Mouse (Mus musculus): ENCODE measurements around the gene Tmx2.
A peak's percentile ranks its signal among the peaks of the same experiment; 100 is the strongest.
"Not testable (repeated sequence)": the region's sequence is repeated elsewhere in the genome, so short reads cannot be mapped to it uniquely, and the experiment has no call there.

Tmx2 gene

DNA sequence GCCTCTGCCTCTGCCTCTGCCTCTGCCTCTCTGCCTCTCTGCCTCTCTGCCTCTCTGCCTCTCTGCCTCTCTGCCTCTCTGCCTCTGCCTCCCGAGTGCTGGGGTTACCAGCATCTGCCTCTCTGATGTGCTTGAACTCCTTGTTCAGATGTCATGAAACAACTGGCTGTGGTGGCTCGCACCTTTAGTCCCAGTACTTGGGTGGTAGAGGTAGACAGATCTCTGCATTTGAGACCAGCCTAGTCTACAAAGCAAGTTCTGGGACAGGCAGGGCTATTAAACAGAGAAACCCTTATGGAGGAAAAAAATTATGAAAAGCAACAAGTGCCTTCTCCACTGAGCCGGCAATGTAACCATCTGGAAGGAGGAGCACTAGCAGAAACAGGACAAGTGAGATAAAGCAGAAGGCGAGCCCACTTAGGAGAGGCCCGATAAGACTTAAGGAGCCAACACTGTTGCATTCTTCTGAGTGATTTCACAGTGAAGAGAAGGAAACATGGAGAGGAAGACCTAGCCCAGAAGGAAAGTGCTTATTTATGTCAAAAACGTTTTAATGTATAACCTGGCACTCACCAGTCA lies 3.8 kb upstream of the Tmx2 start:
- no peak for DNase-seq

DNA sequence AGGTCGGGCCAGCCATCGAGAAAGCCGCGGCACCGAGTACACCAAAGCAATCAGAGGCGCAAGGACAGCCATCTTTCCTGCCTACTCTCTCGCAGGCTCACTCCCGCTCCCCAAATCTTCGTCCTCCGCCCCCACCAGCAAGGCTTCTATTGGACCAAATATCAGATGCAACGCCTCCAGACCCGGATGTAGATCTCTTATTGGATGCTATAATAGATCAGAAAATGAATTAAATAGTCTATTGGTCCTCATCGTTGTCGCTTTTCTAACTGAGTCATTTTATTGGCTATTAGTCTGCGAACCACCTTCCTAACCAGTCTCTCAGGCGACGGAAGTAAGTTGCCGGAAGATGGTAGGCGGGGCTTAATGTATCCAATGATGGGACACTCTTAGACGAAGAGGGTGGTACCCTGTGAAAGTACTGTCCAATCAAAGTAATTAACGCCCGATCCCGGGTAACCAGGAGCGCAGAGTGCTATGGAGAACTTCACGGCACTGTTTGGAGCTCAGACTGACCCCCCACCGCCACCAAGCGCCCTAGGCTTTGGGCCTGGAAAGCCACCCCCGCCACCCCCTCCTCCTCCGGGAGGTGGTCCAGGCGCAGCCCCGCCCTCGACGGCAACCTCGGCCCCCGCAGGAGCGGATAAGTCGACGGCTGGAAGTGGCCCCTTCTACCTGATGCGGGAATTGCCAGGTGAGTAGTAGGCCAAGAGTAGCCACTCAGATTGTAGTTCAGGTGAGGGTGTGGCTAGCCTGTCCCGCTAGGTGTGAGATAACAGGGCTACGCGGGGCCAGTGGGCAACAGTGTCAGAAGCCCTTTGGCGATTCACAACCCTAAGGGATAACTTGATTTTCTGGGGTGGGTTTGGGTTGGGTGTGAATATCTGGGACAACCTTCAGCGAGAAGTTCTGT lies 716 bp downstream of the Tmx2 start, which contains the start of the genes Gm28635 and Med19:
Gm28635 (minus strand) TSS at position 74 of the 913 bp plus-strand sequence.
Med19 (plus strand) TSS at position 435 of the 913 bp plus-strand sequence.
- DNase-seq = peak; percentile 75 to 79

- DNase-seq = no peak
Observed at GRCm38 (mm10) chr2:84677270-84677967, 1.5 kb downstream of the Tmx2 start.

- DNase-seq = not testable (repeated sequence)
Observed at GRCm38 (mm10) chr2:84671535-84671934, 7.4 kb downstream of the Tmx2 start.

DNA sequence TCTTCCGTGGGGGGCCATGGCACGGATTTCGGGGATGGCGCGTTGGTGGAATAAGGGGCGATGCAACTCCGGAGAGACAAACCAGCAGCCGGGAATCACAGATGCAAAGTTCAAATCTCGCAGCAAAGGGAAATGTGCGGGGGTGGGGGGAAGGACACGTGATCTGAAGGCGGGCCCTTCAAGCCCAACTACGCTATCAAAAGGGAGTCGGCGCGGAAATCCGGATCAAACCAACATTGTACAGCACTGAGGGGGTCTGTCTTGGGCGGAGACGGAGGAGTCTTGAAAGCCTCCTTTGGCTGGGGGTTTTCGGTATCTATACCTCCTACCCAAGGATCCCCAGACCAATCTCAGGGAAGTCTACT lies 8.4 kb downstream of the Tmx2 start, which contains the start of gene Selenoh:
Selenoh (minus strand) TSS at position 202 of the 365 bp plus-strand sequence.
- DNase-seq = peak; percentile 71 to 76

- no peak for DNase-seq
Observed at GRCm38 (mm10) chr2:84669828-84670568, 8.9 kb downstream of the Tmx2 start.

DNA sequence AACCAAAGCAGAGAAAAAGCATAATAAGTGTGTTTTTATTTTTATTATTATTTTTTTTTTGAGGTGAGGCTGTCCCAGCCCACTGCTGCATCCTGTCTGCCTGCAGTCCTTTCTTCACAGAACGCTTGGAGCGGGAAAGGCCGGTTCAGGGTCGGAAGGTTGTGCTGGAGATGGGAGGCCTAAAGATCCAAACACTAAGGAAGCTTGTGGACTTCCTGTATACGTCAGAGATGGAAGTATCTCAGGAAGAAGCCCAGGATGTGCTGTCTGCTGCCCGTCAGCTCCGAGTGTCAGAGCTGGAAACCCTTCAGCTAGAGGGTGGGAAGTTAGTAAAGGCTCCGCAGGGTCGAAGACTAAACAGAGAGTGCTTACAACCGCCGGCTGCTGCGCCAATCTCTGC lies 12.9 kb downstream of the Tmx2 start:
- no peak for DNase-seq

GRCm38 (mm10) chr2:84662866-84663265 lies 16.1 kb downstream of the Tmx2 start:
- peak in 1 of 2 experiments; percentile 59 for DNase-seq

DNA sequence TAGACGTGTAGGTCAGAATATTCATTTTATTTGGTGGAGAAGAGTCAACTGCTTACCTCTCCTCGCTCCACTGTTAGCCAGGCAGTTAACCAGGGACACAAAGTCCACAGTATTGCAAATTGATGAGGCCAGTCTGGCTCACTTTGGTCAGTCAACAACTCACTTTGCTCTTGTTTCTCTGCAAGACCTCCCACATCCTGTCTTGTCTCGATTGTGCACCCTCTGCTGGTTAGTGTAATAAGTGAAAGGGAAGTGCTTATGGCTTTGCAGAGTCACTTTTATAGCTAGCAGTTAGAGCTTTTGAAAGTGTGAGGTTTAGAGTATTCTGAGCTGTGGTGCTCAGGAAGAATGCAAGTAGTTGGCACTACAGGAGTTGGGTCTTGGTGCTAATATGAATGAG lies 18.7 kb downstream of the Tmx2 start:
- peak in 1 of 2 experiments; percentile 32 for DNase-seq

DNA sequence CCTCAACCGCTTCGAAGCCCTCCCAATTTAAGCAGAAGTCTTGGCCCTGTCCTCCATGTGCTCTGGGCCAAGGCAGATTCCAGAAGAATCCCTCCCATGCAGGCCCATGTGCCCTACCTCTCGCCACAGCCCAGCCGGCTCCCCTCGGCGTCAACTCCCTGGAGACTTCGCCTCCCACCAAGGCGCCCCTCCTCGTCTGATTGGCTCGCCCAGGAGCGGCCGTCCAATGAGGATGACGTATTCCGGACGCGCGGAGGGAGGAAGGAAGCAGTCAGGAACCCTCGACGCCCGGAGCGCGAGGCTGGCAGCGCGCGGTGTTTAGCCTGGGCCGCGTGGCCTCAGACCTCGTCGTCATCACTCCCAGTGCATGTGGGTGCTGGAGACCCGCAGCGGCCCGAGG lies 20.1 kb downstream of the Tmx2 start, which contains the start of gene Btbd18:
Btbd18 (plus strand) TSS at position 274 of the 400 bp plus-strand sequence.
- no peak for DNase-seq

DNA sequence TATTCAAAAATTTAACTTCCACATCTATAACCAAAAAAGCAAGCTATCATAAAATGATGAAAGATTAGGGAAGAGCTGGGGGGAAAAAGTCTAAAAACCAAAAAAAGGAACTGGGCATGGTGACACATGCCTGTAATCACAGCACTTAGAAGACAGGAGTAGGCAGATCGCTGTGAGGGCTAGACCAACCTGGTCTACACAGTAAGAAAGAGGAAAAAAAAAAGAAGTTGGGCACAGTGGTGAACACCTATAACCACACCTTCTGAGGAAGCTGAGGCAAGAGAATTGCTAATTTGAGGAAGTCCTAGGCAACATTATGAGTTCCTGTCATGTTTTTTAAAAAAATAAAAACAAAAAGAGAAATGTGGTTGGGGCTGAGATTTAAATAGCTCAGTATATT lies 23.1 kb downstream of the Tmx2 start:
- no peak for DNase-seq

DNA sequence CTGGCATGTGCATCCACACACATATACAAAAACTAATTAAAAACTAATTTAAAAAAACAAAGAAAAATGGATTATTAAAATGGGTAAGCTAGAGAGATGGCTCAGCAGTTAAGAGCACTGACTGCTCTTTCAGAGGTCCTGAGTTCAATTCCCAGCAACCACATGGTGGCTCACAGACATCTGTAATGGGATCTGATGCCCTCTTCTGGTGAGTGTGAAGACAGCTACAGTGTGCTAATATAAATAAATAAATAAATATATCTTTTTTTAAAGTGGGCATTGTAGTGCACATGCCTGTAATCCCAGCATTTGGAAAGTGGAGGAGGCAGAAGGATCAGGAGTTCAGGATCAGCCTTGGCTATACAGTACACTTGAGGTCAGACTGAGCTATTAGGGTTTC lies 25.6 kb downstream of the Tmx2 start:
- no peak for DNase-seq

DNA sequence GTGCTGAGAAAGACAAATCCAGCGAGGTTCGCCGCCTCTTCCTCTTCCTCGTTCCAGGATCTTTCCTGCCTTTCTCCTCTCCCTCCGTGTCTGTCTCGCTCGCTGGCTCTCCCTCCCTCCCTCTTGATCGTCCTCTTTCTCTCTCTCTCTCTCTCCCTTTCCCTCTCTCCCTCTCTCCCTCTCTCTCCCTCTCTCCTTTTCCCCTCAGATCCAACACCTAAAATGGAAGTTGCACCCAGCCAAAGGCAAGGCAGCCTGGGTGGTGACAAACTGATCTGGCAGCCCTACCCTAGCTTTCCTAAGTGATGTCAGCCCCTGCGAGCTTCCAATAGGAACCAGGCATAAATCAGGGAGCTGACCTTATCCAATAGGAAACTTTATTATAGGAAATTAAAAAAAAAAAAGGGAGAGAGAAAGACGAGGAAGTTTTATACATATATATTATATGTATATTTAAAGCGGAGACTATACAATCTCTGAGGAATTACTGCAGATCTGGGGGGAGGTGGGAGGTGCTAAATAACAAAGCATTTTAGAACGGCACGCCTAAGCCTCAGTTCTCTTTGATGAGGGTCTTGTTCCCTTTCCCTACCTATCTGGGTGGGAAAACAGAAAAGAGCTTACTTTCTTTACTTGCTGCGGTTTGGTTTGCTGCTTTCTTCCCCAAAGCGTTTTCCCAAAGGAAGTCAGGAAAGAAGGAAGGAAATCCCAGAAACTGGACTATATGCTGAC lies 28.3 kb downstream of the Tmx2 start, which contains the start of gene Ctnnd1:
Ctnnd1 (minus strand) TSS at position 302 of the 732 bp plus-strand sequence.
- DNase-seq = no peak

DNA sequence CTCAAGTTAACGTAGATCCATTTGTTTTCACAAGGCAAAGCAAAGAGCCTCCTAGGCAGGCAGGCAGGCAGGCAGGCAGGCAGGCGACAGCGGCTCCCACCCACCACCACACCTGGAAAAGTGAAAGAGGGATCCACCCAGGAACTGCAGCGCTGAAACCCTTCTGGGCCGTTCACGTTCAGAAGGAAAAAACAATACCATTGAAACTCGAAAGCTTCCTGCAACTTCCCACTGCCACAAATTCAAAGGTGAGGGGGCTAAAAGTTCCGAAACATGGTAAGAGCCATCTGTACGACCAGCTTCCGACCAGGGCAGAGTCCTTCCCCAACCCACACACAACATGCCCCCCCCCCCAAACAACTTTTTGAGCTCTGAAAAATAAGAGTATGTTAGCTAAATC lies 29.3 kb downstream of the Tmx2 start:
- no peak for DNase-seq

GRCm38 (mm10) chr2:84648369-84648768 lies 30.6 kb downstream of the Tmx2 start:
- DNase-seq = no peak

- DNase-seq = no peak
Observed at GRCm38 (mm10) chr2:84647051-84647568, 31.8 kb downstream of the Tmx2 start.

GRCm38 (mm10) chr2:84646138-84646537 lies 32.8 kb downstream of the Tmx2 start:
- no peak for DNase-seq

DNA sequence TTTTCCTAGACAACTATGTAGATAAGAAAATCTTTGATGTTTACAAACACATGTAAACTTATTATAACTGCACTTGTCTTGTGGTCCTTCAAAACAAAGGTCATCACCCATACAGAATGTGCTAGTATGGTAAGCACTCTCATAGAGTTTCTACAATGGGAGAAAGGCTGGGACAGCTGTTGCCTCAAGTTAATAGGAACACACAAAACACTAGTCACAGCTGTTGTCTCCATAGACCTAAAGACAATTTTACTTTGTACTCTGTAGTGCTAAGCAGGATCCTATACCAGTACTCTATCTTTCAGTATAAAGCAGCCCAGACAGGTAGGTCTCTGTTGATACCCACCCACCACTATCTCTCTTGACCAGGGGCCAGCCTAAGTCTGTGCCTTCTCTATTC lies 38.1 kb downstream of the Tmx2 start:
- DNase-seq = no peak

- DNase-seq = no peak
Observed at GRCm38 (mm10) chr2:84638428-84639220, 40.3 kb downstream of the Tmx2 start.

GRCm38 (mm10) chr2:84637452-84638165 lies 41.3 kb downstream of the Tmx2 start:
- no peak for DNase-seq
